ENCODE assay signal across 14 mouse cellular contexts in genomic region chr4:40064457-40064836, GRCm38 (mm10).
DNase-seq lines count a peak whose midpoint lies in the region; ATAC-seq and TF ChIP-seq lines count a peak whose summit lies in the region.
"Had no signal": no experiment of that assay in that cellular context is flagged by ENCODE, and none has a peak within 500 bp of the region (broad histone marks: within the 10 kb centered on the region; RNA-seq: fewer than 3 reads in every experiment).

No protein-coding gene starts in this region.

- H3K27me3 ChIP-seq in midbrain, postnatal 0 days (ENCODE audit: insufficient read depth, low read length): no peaks in the 10 kb centered on the region
- H3K27me3 ChIP-seq in midbrain, embryonic 10.5 days (ENCODE audit: low read depth, poor library complexity, severe bottlenecking): no peaks in the 10 kb centered on the region
- H3K27me3 ChIP-seq in hindbrain, embryonic 13.5 days: no peaks in the 10 kb centered on the region
- no peaks in the 10 kb centered on the region for H3K27me3 ChIP-seq in lung, postnatal 0 days (replicated peaks; ENCODE audit: insufficient read depth, low read length)
- H3K27me3 ChIP-seq: liver, embryonic 13.5 days had no signal

- TF ChIP-seq CTCF in midbrain, postnatal 0 days (IDR thresholded peaks at IDR 0.05): no peak
- TF ChIP-seq CTCF in lung, postnatal 0 days (IDR thresholded peaks at IDR 0.05): no peak

- TF ChIP-seq EP300 in lung, postnatal 0 days (IDR thresholded peaks at IDR 0.05): no peak

- 63% methylated on average over 9 of the region's 9 CpGs for WGBS in midbrain, postnatal 0 days
- WGBS in midbrain, embryonic 10.5 days: 74% methylated on average over 9 of the region's 9 CpGs
- WGBS in hindbrain, embryonic 13.5 days: 60% methylated on average over 9 of the region's 9 CpGs
- 83% methylated on average over 9 of the region's 9 CpGs for WGBS in lung, postnatal 0 days

- H3K9ac ChIP-seq in midbrain, postnatal 0 days (replicated peaks; ENCODE audit: low read length, poor library complexity, severe bottlenecking): no peak overlapping the region
- no peak overlapping the region for H3K9ac ChIP-seq in hindbrain, embryonic 13.5 days
- no peak overlapping the region for H3K9ac ChIP-seq in lung, postnatal 0 days (replicated peaks; ENCODE audit: low read depth)
- H3K9ac ChIP-seq: liver, embryonic 13.5 days had no signal

- peak; percentile 80; the same call in 1 of the 2 replicates for ATAC-seq in midbrain, postnatal 0 days (ENCODE audit: low FRiP score)
- peak; percentile 78 for ATAC-seq in hindbrain, embryonic 13.5 days (ENCODE audit: low FRiP score)
- no peak for ATAC-seq in lung, postnatal 0 days

- DNase-seq in embryo, embryonic 10 days (ENCODE audit: low spot score): peak; percentile 36
- DNase-seq in embryo, embryonic 9.5 days (ENCODE audit: extremely low spot score): no peak
- peak; percentile 77 for DNase-seq in midbrain, postnatal 0 days (ENCODE audit: low spot score)
- no peak for DNase-seq in midbrain, embryonic 10.5 days (ENCODE audit: low spot score)
- no peak for DNase-seq in layer of hippocampus, postnatal 14 days (ENCODE audit: low spot score in 2 of 2)
- DNase-seq in heart, postnatal 4 days: no peak
- no peak for DNase-seq in lung, postnatal 0 days (ENCODE audit: low spot score)
- DNase-seq: cerebellum, postnatal 25 days; liver, embryonic 13.5 days; thymus, adult 18-20 months had no signal

- no peak overlapping the region for H3K27ac ChIP-seq in midbrain, postnatal 0 days (ENCODE audit: low read depth, low read length)
- H3K27ac ChIP-seq in midbrain, embryonic 10.5 days (replicated peaks): no peak overlapping the region
- no peak overlapping the region for H3K27ac ChIP-seq in hindbrain, embryonic 13.5 days
- no peak overlapping the region for H3K27ac ChIP-seq in lung, postnatal 0 days (ENCODE audit: low read length)
- H3K27ac ChIP-seq: liver, embryonic 13.5 days; macrophage had no signal

- no peak overlapping the region for H3K4me2 ChIP-seq in midbrain, postnatal 0 days (ENCODE audit: low read depth, low read length, poor library complexity, severe bottlenecking)
- no peak overlapping the region for H3K4me2 ChIP-seq in hindbrain, embryonic 13.5 days
- H3K4me2 ChIP-seq in lung, postnatal 0 days (replicated peaks; ENCODE audit: low read depth, low read length): no peak overlapping the region
- H3K4me2 ChIP-seq: liver, embryonic 13.5 days had no signal

- H3K9me3 ChIP-seq in midbrain, postnatal 0 days (ENCODE audit: low read length): no peaks in the 10 kb centered on the region
- peaks cover 5% of the 10 kb centered on the region; the same call in 1 of the 2 replicates for H3K9me3 ChIP-seq in midbrain, embryonic 10.5 days (replicated peaks)
- H3K9me3 ChIP-seq in hindbrain, embryonic 13.5 days: no peaks in the 10 kb centered on the region
- H3K9me3 ChIP-seq in lung, postnatal 0 days (ENCODE audit: low read length): no peaks in the 10 kb centered on the region
- H3K9me3 ChIP-seq: G1E; liver, embryonic 13.5 days had no signal

- no peaks in the 10 kb centered on the region for H3K36me3 ChIP-seq in midbrain, postnatal 0 days (ENCODE audit: insufficient read depth, low read length)
- H3K36me3 ChIP-seq in midbrain, embryonic 10.5 days: no peaks in the 10 kb centered on the region
- no peaks in the 10 kb centered on the region for H3K36me3 ChIP-seq in hindbrain, embryonic 13.5 days
- no peaks in the 10 kb centered on the region for H3K36me3 ChIP-seq in lung, postnatal 0 days (ENCODE audit: insufficient read depth, low read length)
- H3K36me3 ChIP-seq: G1E; liver, embryonic 13.5 days had no signal

- no peak overlapping the region for H3K4me3 ChIP-seq in midbrain, postnatal 0 days (ENCODE audit: low read depth, low read length)
- no peak overlapping the region for H3K4me3 ChIP-seq in midbrain, embryonic 10.5 days
- H3K4me3 ChIP-seq in hindbrain, embryonic 13.5 days: no peak overlapping the region
- H3K4me3 ChIP-seq in lung, postnatal 0 days (ENCODE audit: low read depth, low read length): no peak overlapping the region
- H3K4me3 ChIP-seq: erythroblast, embryonic 14.5 days; liver, embryonic 13.5 days had no signal

- no peaks in the 10 kb centered on the region for H3K4me1 ChIP-seq in midbrain, postnatal 0 days (ENCODE audit: insufficient read depth, low read length)
- no peaks in the 10 kb centered on the region for H3K4me1 ChIP-seq in midbrain, embryonic 10.5 days
- H3K4me1 ChIP-seq in hindbrain, embryonic 13.5 days (replicated peaks): no peaks in the 10 kb centered on the region
- H3K4me1 ChIP-seq in lung, postnatal 0 days (ENCODE audit: insufficient read depth, low read depth, low read length): no peaks in the 10 kb centered on the region
- H3K4me1 ChIP-seq: liver, embryonic 13.5 days had no signal

Comparison
In these comparisons a context has a peak if more than half of its experiments do, and no peak if none do; other contexts are left out.
1. DNase-seq: peak in embryo, embryonic 10 days (single experiment) and midbrain, postnatal 0 days (single experiment); none in embryo, embryonic 9.5 days (single experiment), midbrain, embryonic 10.5 days (single experiment), layer of hippocampus, postnatal 14 days (0 of 2), heart, postnatal 4 days (single experiment) and lung, postnatal 0 days (single experiment).